Mouse (Mus musculus): Measurements from ENCODE around the gene Tmc7. TPM values are rescaled to one million over a fixed set of nuclear protein-coding genes. Genes with fewer than 3 reads are reported as not detected.

The Tmc7 gene
- polyA plus RNA-seq, 1 experiment from 2014 or later, result 1.9 TPM

GRCm38 (mm10) chr7:118490666-118491430, 93.7 kb downstream of the Tmc7 start:
- Histone ChIP-seq H3K4me1 (ENCODE audit: control insufficient read depth, insufficient read depth, low read length) (peaks cover 12% of the 10 kb centered on the region), H3K27me3 (ENCODE audit: control insufficient read depth, insufficient read depth, low read length) (peaks cover 23% of the 10 kb centered on the region), H3K27ac (ENCODE audit: low read depth, low read length) (peak overlapping the region; percentile 85), H3K4me2 (peak overlapping the region; percentile 87), H3K9me3 (replicated peaks; ENCODE audit: control insufficient read depth, low read length) (no peaks in the 10 kb centered on the region), H3K4me3 (ENCODE audit: low read depth, low read length) (peak overlapping the region; percentile 79), H3K36me3 (ENCODE audit: control insufficient read depth, insufficient read depth, low read length) (no peaks in the 10 kb centered on the region; the same call in 1 of the 2 replicates), H3K9ac (ENCODE audit: low read depth, low read length) (peak overlapping the region; percentile 93)
- 0 out of 2 replicates have a peak, but pooled peaks have one; percentile 37 for ATAC-seq (replicated peaks; ENCODE audit: insufficient number of reproducible peaks, low FRiP score, low TSS enrichment)
- 3% methylated on average over 63 of the region's 67 CpGs for WGBS (ENCODE audit: insufficient replicate concordance)

- peaks cover 12% of the 10 kb centered on the region for H3K4me1 ChIP-seq (ENCODE audit: control insufficient read depth, insufficient read depth, low read length)
- no peak overlapping the region for H3K27ac ChIP-seq (ENCODE audit: low read depth, low read length)
- H3K36me3 ChIP-seq (ENCODE audit: control insufficient read depth, insufficient read depth, low read length), result no peaks in the 10 kb centered on the region; the same call in 1 of the 2 replicates
- no peaks in the 10 kb centered on the region for H3K9me3 ChIP-seq (replicated peaks; ENCODE audit: control insufficient read depth, low read length)
- H3K9ac ChIP-seq (ENCODE audit: low read depth, low read length), result no peak overlapping the region; the same call in 1 of the 2 replicates
- peak; percentile 33; the same call in 1 of the 2 replicates for ATAC-seq (replicated peaks; ENCODE audit: insufficient number of reproducible peaks, low FRiP score, low TSS enrichment)
- H3K4me3 ChIP-seq (ENCODE audit: low read depth, low read length), result peak overlapping the region; percentile 79
- H3K4me2 ChIP-seq, result peak overlapping the region; percentile 87
- peaks cover 23% of the 10 kb centered on the region for H3K27me3 ChIP-seq (ENCODE audit: control insufficient read depth, insufficient read depth, low read length)
- 21% methylated on average over 57 of the region's 57 CpGs for WGBS (ENCODE audit: insufficient replicate concordance)
Observed at GRCm38 (mm10) chr7:118489706-118490665, 94.5 kb downstream of the Tmc7 start.

GRCm38 (mm10) chr7:118488060-118488664, 96.4 kb downstream of the Tmc7 start:
- WGBS (ENCODE audit: insufficient replicate concordance), result 22% methylated on average over 8 of the region's 8 CpGs
- H3K9me3 ChIP-seq (replicated peaks; ENCODE audit: control insufficient read depth, low read length), result no peaks in the 10 kb centered on the region
- H3K36me3 ChIP-seq (ENCODE audit: control insufficient read depth, insufficient read depth, low read length), result no peaks in the 10 kb centered on the region; the same call in 1 of the 2 replicates
- no peak overlapping the region for H3K9ac ChIP-seq (ENCODE audit: low read depth, low read length)
- H3K27me3 ChIP-seq (ENCODE audit: control insufficient read depth, insufficient read depth, low read length), result peaks cover 23% of the 10 kb centered on the region
- no peak overlapping the region for H3K27ac ChIP-seq (ENCODE audit: low read depth, low read length)
- H3K4me1 ChIP-seq (ENCODE audit: control insufficient read depth, insufficient read depth, low read length), result peaks cover 12% of the 10 kb centered on the region
- peak overlapping the region; percentile 44 for H3K4me2 ChIP-seq
- no peak overlapping the region; the same call in 1 of the 2 replicates for H3K4me3 ChIP-seq (ENCODE audit: low read depth, low read length)
- ATAC-seq (replicated peaks; ENCODE audit: insufficient number of reproducible peaks, low FRiP score, low TSS enrichment), result no peak

- Histone ChIP-seq H3K4me2 (no peak overlapping the region), H3K4me1 (ENCODE audit: control insufficient read depth, insufficient read depth, low read length) (peaks cover 12% of the 10 kb centered on the region)
Observed at GRCm38 (mm10) chr7:118486917-118487316, 97.6 kb downstream of the Tmc7 start.

More at GRCm38 (mm10) chr7:118486917-118487316, 97.6 kb downstream of the Tmc7 start:
- peaks cover 23% of the 10 kb centered on the region for H3K27me3 ChIP-seq (ENCODE audit: control insufficient read depth, insufficient read depth, low read length)
- no peak overlapping the region for H3K4me3 ChIP-seq (ENCODE audit: low read depth, low read length)
- no peak overlapping the region for H3K27ac ChIP-seq (ENCODE audit: low read depth, low read length)
- 45% methylated on average over 5 of the region's 5 CpGs for WGBS (ENCODE audit: insufficient replicate concordance)
- no peaks in the 10 kb centered on the region; the same call in 1 of the 2 replicates for H3K36me3 ChIP-seq (ENCODE audit: control insufficient read depth, insufficient read depth, low read length)
- H3K9ac ChIP-seq (ENCODE audit: low read depth, low read length), result no peak overlapping the region
- no peaks in the 10 kb centered on the region for H3K9me3 ChIP-seq (replicated peaks; ENCODE audit: control insufficient read depth, low read length)
- ATAC-seq (replicated peaks; ENCODE audit: insufficient number of reproducible peaks, low FRiP score, low TSS enrichment), result no peak

Other genes with a start within 250 kb of the Tmc7 start
- gene Syt17, start 136.5 kb downstream of the Tmc7 start, polyA plus RNA-seq (2014; fragmentation: Nextera tagmentation; extraction: Ambion mirVana), result 0.39 and 1.0 TPM in 2 replicates
- 1.2 and 1.4 TPM in 2 replicates for gene Itpripl2, start 92.8 kb downstream of the Tmc7 start, polyA plus RNA-seq (2014; fragmentation: Nextera tagmentation; extraction: Ambion mirVana)
- gene Coq7, start 51.4 kb downstream of the Tmc7 start, polyA plus RNA-seq (2014; fragmentation: Nextera tagmentation; extraction: Ambion mirVana), result 144 and 164 TPM in 2 replicates
- 0.10 and 0.25 TPM in 2 replicates for gene Tmc5, start 12.6 kb upstream of the Tmc7 start, polyA plus RNA-seq (2014; fragmentation: Nextera tagmentation; extraction: Ambion mirVana)
- 70.6 and 71.6 TPM in 2 replicates for gene Gde1, start 121.0 kb upstream of the Tmc7 start, polyA plus RNA-seq (2014; fragmentation: Nextera tagmentation; extraction: Ambion mirVana)
- gene Ccp110, start 127.8 kb upstream of the Tmc7 start, polyA plus RNA-seq (2014; fragmentation: Nextera tagmentation; extraction: Ambion mirVana), result 4.6 and 5.9 TPM in 2 replicates
- gene Vps35l, start 155.5 kb upstream of the Tmc7 start, polyA plus RNA-seq (2014; fragmentation: Nextera tagmentation; extraction: Ambion mirVana), result 48.1 and 49.0 TPM in 2 replicates

All from heart, embryonic 11.5 days (tissue).